Comparison of ENCODE assay signal across 12 mouse cellular contexts in genomic region chr17:56119431-56119830, GRCm38 (mm10). TPM values are rescaled to one million over a fixed set of nuclear protein-coding genes. Genes with fewer than 3 reads are reported as not detected.
DNase-seq lines count a peak whose midpoint lies in the region; ATAC-seq and TF ChIP-seq lines count a peak whose summit lies in the region.
"Had no signal": no experiment of that assay in that cellular context is flagged by ENCODE, and none has a peak within 500 bp of the region (broad histone marks: within the 10 kb centered on the region; RNA-seq: fewer than 3 reads in every experiment).

No protein-coding gene starts in this region.

- ATAC-seq in heart, embryonic 12.5 days (ENCODE audit: insufficient number of reproducible peaks, low FRiP score), result no peak
- ATAC-seq in lung, postnatal 0 days, result no peak
- no peak for ATAC-seq in intestine, embryonic 15.5 days
- ATAC-seq in stomach, embryonic 16.5 days (ENCODE audit: insufficient read depth, low FRiP score), result no peak
- ATAC-seq in erythroblast, adult 5-6 weeks (replicated peaks; ENCODE audit: low FRiP score, poor library complexity, severe bottlenecking), result no peak

- intact Hi-C loops in heart, postnatal 25 days (cut with DNase I), result no loop called here

- H3K27me3 ChIP-seq in heart, embryonic 12.5 days (replicated peaks), result peaks cover 88% of the 10 kb centered on the region
- H3K27me3 ChIP-seq in lung, postnatal 0 days (replicated peaks; ENCODE audit: insufficient read depth, low read length), result peaks cover 7% of the 10 kb centered on the region
- peaks cover 65% of the 10 kb centered on the region for H3K27me3 ChIP-seq in intestine, embryonic 15.5 days (replicated peaks)
- H3K27me3 ChIP-seq in stomach, embryonic 16.5 days (ENCODE audit: control insufficient read depth, insufficient read depth, low read length), result peaks cover 39% of the 10 kb centered on the region
- peaks cover 87% of the 10 kb centered on the region for H3K27me3 ChIP-seq in forebrain, embryonic 10.5 days (ENCODE audit: poor library complexity, severe bottlenecking)

- peak overlapping the region; percentile 65 for H3K4me2 ChIP-seq in heart, embryonic 12.5 days
- H3K4me2 ChIP-seq in lung, postnatal 0 days (replicated peaks; ENCODE audit: low read depth, low read length), result peak overlapping the region; percentile 47
- H3K4me2 ChIP-seq in intestine, embryonic 15.5 days (replicated peaks), result peak overlapping the region; percentile 48
- peak overlapping the region; percentile 20; the same call in 1 of the 2 replicates for H3K4me2 ChIP-seq in stomach, embryonic 16.5 days (ENCODE audit: low read depth, low read length)

- H3K36me3 ChIP-seq in heart, embryonic 12.5 days, result no peaks in the 10 kb centered on the region
- no peaks in the 10 kb centered on the region for H3K36me3 ChIP-seq in lung, postnatal 0 days (ENCODE audit: insufficient read depth, low read length)
- no peaks in the 10 kb centered on the region for H3K36me3 ChIP-seq in intestine, embryonic 15.5 days
- no peaks in the 10 kb centered on the region for H3K36me3 ChIP-seq in stomach, embryonic 16.5 days (ENCODE audit: control insufficient read depth, insufficient read depth, low read length)
- H3K36me3 ChIP-seq in forebrain, embryonic 10.5 days (replicated peaks), result 0 out of 2 replicates have a peak, but pooled peaks cover 4% of the 10 kb centered on the region

- H3K27ac ChIP-seq in heart, embryonic 12.5 days (ENCODE audit: poor library complexity, severe bottlenecking), result no peak overlapping the region
- H3K27ac ChIP-seq in lung, postnatal 0 days (ENCODE audit: low read length), result no peak overlapping the region
- no peak overlapping the region for H3K27ac ChIP-seq in intestine, embryonic 15.5 days
- H3K27ac ChIP-seq in stomach, embryonic 16.5 days (ENCODE audit: low read length), result no peak overlapping the region
- H3K27ac ChIP-seq in forebrain, embryonic 10.5 days, result no peak overlapping the region

- no peak overlapping the region for H3K9ac ChIP-seq in heart, embryonic 12.5 days
- no peak overlapping the region for H3K9ac ChIP-seq in lung, postnatal 0 days (replicated peaks; ENCODE audit: low read depth)
- H3K9ac ChIP-seq in intestine, embryonic 15.5 days, result no peak overlapping the region
- H3K9ac ChIP-seq in stomach, embryonic 16.5 days (ENCODE audit: low read length), result no peak overlapping the region

- 33% methylated on average over 12 of the region's 12 CpGs for WGBS in heart, embryonic 12.5 days
- 33% methylated on average over 12 of the region's 12 CpGs for WGBS in lung, postnatal 0 days
- WGBS in intestine, embryonic 15.5 days, result 32% methylated on average over 12 of the region's 12 CpGs
- 30% methylated on average over 12 of the region's 12 CpGs for WGBS in stomach, embryonic 16.5 days
- WGBS in forebrain, embryonic 10.5 days, result 54% methylated on average over 12 of the region's 12 CpGs

- peaks cover 16% of the 10 kb centered on the region for H3K9me3 ChIP-seq in heart, embryonic 12.5 days (replicated peaks)
- H3K9me3 ChIP-seq in lung, postnatal 0 days (ENCODE audit: low read length), result peaks cover 6% of the 10 kb centered on the region; the same call in 1 of the 2 replicates
- H3K9me3 ChIP-seq in intestine, embryonic 15.5 days, result no peaks in the 10 kb centered on the region
- H3K9me3 ChIP-seq in stomach, embryonic 16.5 days (replicated peaks; ENCODE audit: control insufficient read depth, low read length), result peaks cover 8% of the 10 kb centered on the region
- peaks cover 17% of the 10 kb centered on the region for H3K9me3 ChIP-seq in forebrain, embryonic 10.5 days

- DNase-seq in heart, postnatal 25 days (ENCODE audit: low spot score), result no peak
- no peak for DNase-seq in lung, postnatal 0 days (ENCODE audit: low spot score)
- no peak for DNase-seq in lung, adult 18-20 months
- DNase-seq in forebrain, embryonic 10.5 days (ENCODE audit: extremely low spot score, low spot score), result no peak
- DNase-seq: cerebellum, adult 9-10 months; gastrocnemius, postnatal 14 days had no signal

- peaks cover 30% of the 10 kb centered on the region for H3K4me1 ChIP-seq in heart, embryonic 12.5 days (replicated peaks)
- no peaks in the 10 kb centered on the region; the same call in 1 of the 2 replicates for H3K4me1 ChIP-seq in lung, postnatal 0 days (ENCODE audit: insufficient read depth, low read depth, low read length)
- peaks cover 24% of the 10 kb centered on the region for H3K4me1 ChIP-seq in intestine, embryonic 15.5 days (replicated peaks)
- H3K4me1 ChIP-seq in stomach, embryonic 16.5 days (ENCODE audit: control insufficient read depth, insufficient read depth, low read length), result peaks cover 10% of the 10 kb centered on the region; the same call in 1 of the 2 replicates
- H3K4me1 ChIP-seq in forebrain, embryonic 10.5 days, result peaks cover 27% of the 10 kb centered on the region

- TF ChIP-seq EP300 in lung, postnatal 0 days (IDR thresholded peaks at IDR 0.05), result no peak

- no peak for TF ChIP-seq CTCF in lung, postnatal 0 days (IDR thresholded peaks at IDR 0.05)

- peak overlapping the region; percentile 38 for H3K4me3 ChIP-seq in heart, embryonic 12.5 days
- peak overlapping the region; percentile 16 for H3K4me3 ChIP-seq in lung, postnatal 0 days (ENCODE audit: low read depth, low read length)
- no peak overlapping the region for H3K4me3 ChIP-seq in intestine, embryonic 15.5 days (replicated peaks)
- no peak overlapping the region for H3K4me3 ChIP-seq in stomach, embryonic 16.5 days (replicated peaks; ENCODE audit: low read length)
- H3K4me3 ChIP-seq in forebrain, embryonic 10.5 days, result no peak overlapping the region; the same call in 1 of the 2 replicates
- H3K4me3 ChIP-seq: myocyte had no signal

RNA-seq across cellular contexts. Expression of gene Plin5, which starts 2.0 kb away (rescaled TPM):
- polyA plus RNA-seq in heart, embryonic 12.5 days (2016; fragmentation: Nextera tagmentation; extraction: Ambion mirVana), result 0.09 and 0.17 TPM in 2 replicates
- 100 to 1,000 TPM; 143 to 166 TPM for total RNA-seq in heart, postnatal 25 days (2021)
- 3.2 and 4.3 TPM in 2 replicates for polyA plus RNA-seq in lung, postnatal 0 days (2015; fragmentation: Nextera tagmentation; extraction: Ambion mirVana)
- 0.52 and 0.85 TPM in 2 replicates for polyA plus RNA-seq in intestine, embryonic 15.5 days (2015; fragmentation: Nextera tagmentation; extraction: Ambion mirVana)
- 0.62 and 1.2 TPM in 2 replicates for polyA plus RNA-seq in stomach, embryonic 16.5 days (2015; fragmentation: Nextera tagmentation; extraction: Ambion mirVana)
- total RNA-seq in erythroblast, adult 5-6 weeks (2015; ENCODE audit: low replicate concordance), result 0.58 TPM in 1 of 2 replicates, not detected in the other
- 0.60 and 0.98 TPM in 2 replicates for total RNA-seq in erythroblast, adult 5-6 weeks (2017; ENCODE audit: low replicate concordance)
- 0.25 and 0.33 TPM in 2 replicates for polyA plus RNA-seq in forebrain, embryonic 10.5 days (2016; fragmentation: Nextera tagmentation; extraction: Ambion mirVana)
- total RNA-seq: CH12.LX had no signal

RNA-seq across cellular contexts. Expression of gene Lrg1, which starts 2.4 kb away (rescaled TPM):
- polyA plus RNA-seq in heart, embryonic 12.5 days (2016; fragmentation: Nextera tagmentation; extraction: Ambion mirVana), result 0.18 TPM in 1 of 2 replicates, not detected in the other
- 10 to 100 TPM; 53.8 to 55.0 TPM for total RNA-seq in heart, postnatal 25 days (2021)
- 36.3 and 50.6 TPM in 2 replicates for polyA plus RNA-seq in lung, postnatal 0 days (2015; fragmentation: Nextera tagmentation; extraction: Ambion mirVana)
- polyA plus RNA-seq in intestine, embryonic 15.5 days (2015; fragmentation: Nextera tagmentation; extraction: Ambion mirVana), result 0.15 and 0.33 TPM in 2 replicates
- 1.3 and 1.4 TPM in 2 replicates for polyA plus RNA-seq in stomach, embryonic 16.5 days (2015; fragmentation: Nextera tagmentation; extraction: Ambion mirVana)
- 6.7 and 9.4 TPM in 2 replicates for total RNA-seq in erythroblast, adult 5-6 weeks (2015; ENCODE audit: low replicate concordance)
- 4.5 and 11.8 TPM in 2 replicates for total RNA-seq in erythroblast, adult 5-6 weeks (2017; ENCODE audit: low replicate concordance)
- polyA plus RNA-seq in forebrain, embryonic 10.5 days (2016; fragmentation: Nextera tagmentation; extraction: Ambion mirVana), result not detected in 2 replicates
- total RNA-seq: CH12.LX had no signal

RNA-seq across cellular contexts. Expression of gene Plin4, which starts 9.8 kb away (rescaled TPM):
- polyA plus RNA-seq in heart, embryonic 12.5 days (2016; fragmentation: Nextera tagmentation; extraction: Ambion mirVana), result 0.05 and 0.12 TPM in 2 replicates
- 100 to 1,000 TPM; 135 to 136 TPM for total RNA-seq in heart, postnatal 25 days (2021)
- polyA plus RNA-seq in lung, postnatal 0 days (2015; fragmentation: Nextera tagmentation; extraction: Ambion mirVana), result 0.05 and 0.08 TPM in 2 replicates
- 0.03 and 0.14 TPM in 2 replicates for polyA plus RNA-seq in intestine, embryonic 15.5 days (2015; fragmentation: Nextera tagmentation; extraction: Ambion mirVana)
- polyA plus RNA-seq in stomach, embryonic 16.5 days (2015; fragmentation: Nextera tagmentation; extraction: Ambion mirVana), result 0.80 and 0.90 TPM in 2 replicates
- total RNA-seq in erythroblast, adult 5-6 weeks (2015; ENCODE audit: low replicate concordance), result not detected in 2 replicates
- total RNA-seq in erythroblast, adult 5-6 weeks (2017; ENCODE audit: low replicate concordance), result not detected in 2 replicates
- 0.05 and 0.09 TPM in 2 replicates for polyA plus RNA-seq in forebrain, embryonic 10.5 days (2016; fragmentation: Nextera tagmentation; extraction: Ambion mirVana)

RNA-seq across cellular contexts. Expression of gene Sema6b, which starts 20.7 kb away (rescaled TPM):
- 0.44 and 0.57 TPM in 2 replicates for polyA plus RNA-seq in heart, embryonic 12.5 days (2016; fragmentation: Nextera tagmentation; extraction: Ambion mirVana)
- 1 to 10 TPM; 7.3 to 8.8 TPM for total RNA-seq in heart, postnatal 25 days (2021)
- 0.88 and 1.0 TPM in 2 replicates for polyA plus RNA-seq in lung, postnatal 0 days (2015; fragmentation: Nextera tagmentation; extraction: Ambion mirVana)
- 1.4 TPM in 2 replicates for polyA plus RNA-seq in intestine, embryonic 15.5 days (2015; fragmentation: Nextera tagmentation; extraction: Ambion mirVana)
- polyA plus RNA-seq in stomach, embryonic 16.5 days (2015; fragmentation: Nextera tagmentation; extraction: Ambion mirVana), result 0.50 and 0.71 TPM in 2 replicates
- 0.19 TPM in 1 of 2 replicates, not detected in the other for total RNA-seq in erythroblast, adult 5-6 weeks (2015; ENCODE audit: low replicate concordance)
- 0.56 and 1.4 TPM in 2 replicates for total RNA-seq in erythroblast, adult 5-6 weeks (2017; ENCODE audit: low replicate concordance)
- 0.44 and 0.67 TPM in 2 replicates for polyA plus RNA-seq in forebrain, embryonic 10.5 days (2016; fragmentation: Nextera tagmentation; extraction: Ambion mirVana)

RNA-seq across cellular contexts. Expression of gene Hdgfl2, which starts 40.0 kb away (rescaled TPM):
- polyA plus RNA-seq in heart, embryonic 12.5 days (2016; fragmentation: Nextera tagmentation; extraction: Ambion mirVana), result 93.1 and 95.1 TPM in 2 replicates
- 10 to 100 TPM; 33.6 to 36.4 TPM for total RNA-seq in heart, postnatal 25 days (2021)
- 58.4 and 61.7 TPM in 2 replicates for polyA plus RNA-seq in lung, postnatal 0 days (2015; fragmentation: Nextera tagmentation; extraction: Ambion mirVana)
- polyA plus RNA-seq in intestine, embryonic 15.5 days (2015; fragmentation: Nextera tagmentation; extraction: Ambion mirVana), result 85.7 and 86.9 TPM in 2 replicates
- 77.3 and 80.1 TPM in 2 replicates for polyA plus RNA-seq in stomach, embryonic 16.5 days (2015; fragmentation: Nextera tagmentation; extraction: Ambion mirVana)
- 20.0 and 61.4 TPM in 2 replicates for total RNA-seq in erythroblast, adult 5-6 weeks (2015; ENCODE audit: low replicate concordance)
- total RNA-seq in erythroblast, adult 5-6 weeks (2017; ENCODE audit: low replicate concordance), result 46.6 and 75.3 TPM in 2 replicates
- 188 and 200 TPM in 2 replicates for polyA plus RNA-seq in forebrain, embryonic 10.5 days (2016; fragmentation: Nextera tagmentation; extraction: Ambion mirVana)

Comparison
In these comparisons a context has a peak if more than half of its experiments do, and no peak if none do; other contexts are left out.
1. H3K4me3 ChIP-seq: peak in heart, embryonic 12.5 days (single experiment) and lung, postnatal 0 days (single experiment); none in intestine, embryonic 15.5 days (single experiment), stomach, embryonic 16.5 days (single experiment) and forebrain, embryonic 10.5 days (single experiment).
2. RNA of gene Lrg1, which starts 2.4 kb away (polyA plus RNA-seq): 36.3 to 50.6 TPM in lung, postnatal 0 days; 1.3 to 1.4 TPM in stomach, embryonic 16.5 days, 0.15 to 0.33 TPM in intestine, embryonic 15.5 days, 0.18 TPM in heart, embryonic 12.5 days and not detected in forebrain, embryonic 10.5 days; every median in the first group is over 10 times any median in the second.
3. Peak in every context shown above with its lines, with median percentiles within 50 percentile points of each other: H3K4me2 ChIP-seq.